Mouse (Mus musculus) intestine, postnatal 0 days (tissue): ENCODE measurements around the gene Adh4. TPM values are rescaled to one million over a fixed set of nuclear protein-coding genes. Genes with fewer than 3 reads are reported as not detected.

Source experiments
- ATAC-seq: fragments of 200-750 bp; cut with Nextera tagmentation; 2 replicates; pipeline ENCODE4 v1.8.0; 2017; ENCODE audit warnings: mild to moderate bottlenecking, moderate TSS enrichment, moderate library complexity
- H3K27ac ChIP-seq: fragments of 300-500 bp; sonication (generic); 2 replicates; pipeline ENCODE4 v1.5.1; 2014; ENCODE audit warnings: mild to moderate bottlenecking, low read depth, low read length, moderate library complexity
- H3K27me3 ChIP-seq: fragments of 300-500 bp; sonication (generic); replicated peaks from 2 replicates; pipeline ENCODE4 v1.6.1; 2014; ENCODE audit warnings: low read length, mixed read lengths; ENCODE audit not compliant: control insufficient read depth, insufficient read depth
- H3K36me3 ChIP-seq: fragments of 300-500 bp; sonication (generic); 2 replicates; pipeline ENCODE4 v1.6.1; 2014; ENCODE audit warnings: mild to moderate bottlenecking, moderate library complexity; ENCODE audit not compliant: control insufficient read depth, insufficient read depth
- H3K4me1 ChIP-seq: fragments of 300-500 bp; sonication (generic); replicated peaks from 2 replicates; pipeline ENCODE4 v1.6.1; 2014; ENCODE audit warnings: antibody characterized with exemption, low read length, mixed read lengths; ENCODE audit not compliant: control insufficient read depth, insufficient read depth
- H3K4me2 ChIP-seq: fragments of 300-500 bp; sonication (generic); replicated peaks from 2 replicates; pipeline ENCODE4 v1.6.1; 2014; ENCODE audit warnings: low read depth, mild to moderate bottlenecking, moderate library complexity
- H3K4me3 ChIP-seq: fragments of 300-500 bp; sonication (generic); 2 replicates; pipeline ENCODE4 v1.5.1; 2014; ENCODE audit warnings: low read depth, low read length
- H3K9ac ChIP-seq: fragments of 300-500 bp; sonication (generic); 2 replicates; pipeline ENCODE4 v1.6.1; 2014; ENCODE audit warnings: mild to moderate bottlenecking, low read depth, low read length
- H3K9me3 ChIP-seq: fragments of 300-500 bp; sonication (generic); 2 replicates; pipeline ENCODE4 v1.6.1; 2016; ENCODE audit warnings: mixed run types; ENCODE audit not compliant: control insufficient read depth
- CTCF ChIP-seq: sonication (generic); IDR thresholded peaks from 2 replicates; pipeline ENCODE4 v1.5.1; 2016; ENCODE audit warnings: low read depth, mild to moderate bottlenecking, control low read depth, antibody characterized with exemption, moderate library complexity
- WGBS: fragments of 180-500 bp; shearing (Covaris S2); extraction: QIAGEN DNeasy Blood & Tissue Kit; methylation state at CpG from one replicate; pipeline ENCODE4 v1.1.7; 2014; 5-methylcytosine and 5-hydroxymethylcytosine counted together
- polyA plus RNA-seq: library from polyadenylated mRNA; unstranded; fragments of >200 nt; fragmentation: Nextera tagmentation; extraction: Ambion mirVana; gene quantifications from 2 replicates; pipeline ENCODE4 v1.2.1, GENCODE M21; 2015

The Adh4 gene
- polyA plus RNA-seq, 1 experiment from 2014 or later = 0.51 TPM

GRCm38 (mm10) chr3:138381133-138381532 lies 34.1 kb upstream of the Adh4 start:
- no peaks in the 10 kb centered on the region for H3K4me1 ChIP-seq
- no peak for ATAC-seq
- H3K4me3 ChIP-seq = no peak overlapping the region
- WGBS = 19% methylated on average over 3 of the region's 3 CpGs
- no peak overlapping the region for H3K9ac ChIP-seq
- H3K36me3 ChIP-seq = no peaks in the 10 kb centered on the region
- H3K9me3 ChIP-seq = no peaks in the 10 kb centered on the region
- no peak for TF ChIP-seq CTCF
- H3K27ac ChIP-seq = no peak overlapping the region
- no peaks in the 10 kb centered on the region for H3K27me3 ChIP-seq
- no peak overlapping the region for H3K4me2 ChIP-seq

GRCm38 (mm10) chr3:138387155-138387554 lies 28.1 kb upstream of the Adh4 start:
- ATAC-seq = no peak
- no peak overlapping the region for H3K4me2 ChIP-seq
- no peaks in the 10 kb centered on the region for H3K36me3 ChIP-seq
- no peak overlapping the region for H3K9ac ChIP-seq
- WGBS = 88% methylated on average over 6 of the region's 6 CpGs
- no peaks in the 10 kb centered on the region for H3K27me3 ChIP-seq
- no peak overlapping the region for H3K27ac ChIP-seq
- H3K9me3 ChIP-seq = no peaks in the 10 kb centered on the region
- H3K4me1 ChIP-seq = no peaks in the 10 kb centered on the region
- no peak overlapping the region for H3K4me3 ChIP-seq
- TF ChIP-seq CTCF = no peak

GRCm38 (mm10) chr3:138404872-138405271 lies 10.4 kb upstream of the Adh4 start:
- Histone ChIP-seq H3K9ac (no peak overlapping the region), H3K4me1 (no peaks in the 10 kb centered on the region), H3K4me2 (no peak overlapping the region), H3K4me3 (no peak overlapping the region), H3K27ac (no peak overlapping the region), H3K27me3 (no peaks in the 10 kb centered on the region), H3K9me3 (no peaks in the 10 kb centered on the region), H3K36me3 (no peaks in the 10 kb centered on the region)
- TF ChIP-seq CTCF = no peak
- no peak for ATAC-seq
- WGBS = 75% methylated on average over 3 of the region's 3 CpGs

- Histone ChIP-seq H3K27ac (no peak overlapping the region), H3K4me1 (no peaks in the 10 kb centered on the region), H3K4me3 (no peak overlapping the region), H3K9ac (no peak overlapping the region), H3K27me3 (no peaks in the 10 kb centered on the region), H3K9me3 (no peaks in the 10 kb centered on the region), H3K4me2 (no peak overlapping the region), H3K36me3 (no peaks in the 10 kb centered on the region)
- 35% methylated on average over 3 of the region's 3 CpGs for WGBS
- TF ChIP-seq CTCF = peak; percentile 78
- ATAC-seq = no peak
Observed at GRCm38 (mm10) chr3:138405341-138405740, 9.9 kb upstream of the Adh4 start.

GRCm38 (mm10) chr3:138405840-138406239 lies 9.4 kb upstream of the Adh4 start:
- Histone ChIP-seq H3K27ac (no peak overlapping the region), H3K4me2 (no peak overlapping the region), H3K27me3 (no peaks in the 10 kb centered on the region), H3K36me3 (no peaks in the 10 kb centered on the region), H3K4me1 (no peaks in the 10 kb centered on the region), H3K9me3 (no peaks in the 10 kb centered on the region), H3K9ac (no peak overlapping the region), H3K4me3 (no peak overlapping the region)
- TF ChIP-seq CTCF = no peak
- ATAC-seq = no peak
- WGBS = 89% methylated on average over 7 of the region's 7 CpGs

- ATAC-seq = no peak
- no peak overlapping the region for H3K4me2 ChIP-seq
- H3K27ac ChIP-seq = no peak overlapping the region
- no peak for TF ChIP-seq CTCF
- H3K9ac ChIP-seq = no peak overlapping the region
- H3K4me1 ChIP-seq = no peaks in the 10 kb centered on the region
- 81% methylated on average over 1 of the region's 1 CpGs for WGBS
- no peaks in the 10 kb centered on the region for H3K9me3 ChIP-seq
- H3K27me3 ChIP-seq = no peaks in the 10 kb centered on the region
- H3K36me3 ChIP-seq = no peaks in the 10 kb centered on the region
- no peak overlapping the region for H3K4me3 ChIP-seq
Observed at GRCm38 (mm10) chr3:138407920-138408319, 7.3 kb upstream of the Adh4 start.

- no peak for TF ChIP-seq CTCF
- 47% methylated on average over 1 of the region's 1 CpGs for WGBS
Observed at GRCm38 (mm10) chr3:138409585-138409984, 5.7 kb upstream of the Adh4 start.

More at GRCm38 (mm10) chr3:138409585-138409984, 5.7 kb upstream of the Adh4 start:
- Histone ChIP-seq H3K4me2 (no peak overlapping the region), H3K27me3 (no peaks in the 10 kb centered on the region), H3K9ac (no peak overlapping the region), H3K9me3 (no peaks in the 10 kb centered on the region), H3K27ac (no peak overlapping the region), H3K4me3 (no peak overlapping the region), H3K4me1 (no peaks in the 10 kb centered on the region), H3K36me3 (no peaks in the 10 kb centered on the region)
- no peak for ATAC-seq
